In genomic region chr13:83731481-83732006, GRCm38 (mm10) we compare ENCODE assay signal across 8 mouse cellular contexts.
DNase-seq lines count a peak whose midpoint lies in the region; ATAC-seq and TF ChIP-seq lines count a peak whose summit lies in the region.

No protein-coding gene starts in this region.

- H3K4me3 ChIP-seq in embryonic facial prominence, embryonic 10.5 days: peak overlapping the region; percentile 72
- peak overlapping the region; percentile 77 for H3K4me3 ChIP-seq in hindbrain, embryonic 15.5 days
- peak overlapping the region; percentile 78 for H3K4me3 ChIP-seq in midbrain, postnatal 0 days (ENCODE audit: low read depth, low read length)

- peak overlapping the region; percentile 99 for H3K9ac ChIP-seq in hindbrain, embryonic 15.5 days
- peak overlapping the region; percentile 100 for H3K9ac ChIP-seq in midbrain, postnatal 0 days (replicated peaks; ENCODE audit: low read length, poor library complexity, severe bottlenecking)

- peak overlapping the region; percentile 78 for H3K4me2 ChIP-seq in hindbrain, embryonic 15.5 days
- H3K4me2 ChIP-seq in midbrain, postnatal 0 days (ENCODE audit: low read depth, low read length, poor library complexity, severe bottlenecking): peak overlapping the region; percentile 79

- peak; percentile 39 for DNase-seq in kidney, postnatal 10 days
- no peak for DNase-seq in kidney, adult 8-10 months
- DNase-seq in embryonic facial prominence, embryonic 10.5 days (ENCODE audit: low spot score): no peak
- peak; percentile 81 for DNase-seq in midbrain, postnatal 0 days (ENCODE audit: low spot score)
- DNase-seq in adrenal gland, adult (ENCODE audit: inconsistent age in 2 of 2, low spot score in 1 of 2): no peak
- DNase-seq in right cerebral cortex, postnatal 25 days: no peak
- no peak for DNase-seq in embryo, embryonic 9.5 days (ENCODE audit: extremely low spot score)

- peak overlapping the region; percentile 94 for H3K27ac ChIP-seq in embryonic facial prominence, embryonic 10.5 days (replicated peaks)
- peak overlapping the region; percentile 100 for H3K27ac ChIP-seq in hindbrain, embryonic 15.5 days (replicated peaks)
- peak overlapping the region; percentile 100 for H3K27ac ChIP-seq in midbrain, postnatal 0 days (ENCODE audit: low read depth, low read length)

- H3K36me3 ChIP-seq in embryonic facial prominence, embryonic 10.5 days (replicated peaks): no peaks in the 10 kb centered on the region
- H3K36me3 ChIP-seq in hindbrain, embryonic 15.5 days: no peaks in the 10 kb centered on the region
- no peaks in the 10 kb centered on the region; the same call in 1 of the 2 replicates for H3K36me3 ChIP-seq in midbrain, postnatal 0 days (ENCODE audit: insufficient read depth, low read length)

- no peaks in the 10 kb centered on the region for H3K9me3 ChIP-seq in embryonic facial prominence, embryonic 10.5 days
- no peaks in the 10 kb centered on the region for H3K9me3 ChIP-seq in hindbrain, embryonic 15.5 days
- no peaks in the 10 kb centered on the region for H3K9me3 ChIP-seq in midbrain, postnatal 0 days (ENCODE audit: low read length)

- peaks cover 99% of the 10 kb centered on the region for H3K27me3 ChIP-seq in embryonic facial prominence, embryonic 10.5 days (replicated peaks; ENCODE audit: low read depth, poor library complexity, severe bottlenecking)
- no peaks in the 10 kb centered on the region for H3K27me3 ChIP-seq in hindbrain, embryonic 15.5 days
- H3K27me3 ChIP-seq in midbrain, postnatal 0 days (ENCODE audit: insufficient read depth, low read length): no peaks in the 10 kb centered on the region

- peak; percentile 23; the same call in 1 of the 2 replicates for TF ChIP-seq CTCF in midbrain, postnatal 0 days (IDR thresholded peaks at IDR 0.05)

- under 1% methylated on average over 10 of the region's 10 CpGs for WGBS in embryonic facial prominence, embryonic 10.5 days
- under 1% methylated on average over 9 of the region's 10 CpGs for WGBS in hindbrain, embryonic 15.5 days
- 0% methylated on average over 9 of the region's 10 CpGs for WGBS in midbrain, postnatal 0 days

- no peak for ATAC-seq in hindbrain, embryonic 15.5 days (ENCODE audit: low FRiP score, low read depth)
- ATAC-seq in midbrain, postnatal 0 days (ENCODE audit: low FRiP score): no peak; the same call in 1 of the 2 replicates

- H3K4me1 ChIP-seq in embryonic facial prominence, embryonic 10.5 days: peaks cover 22% of the 10 kb centered on the region
- no peaks in the 10 kb centered on the region for H3K4me1 ChIP-seq in hindbrain, embryonic 15.5 days (replicated peaks)
- no peaks in the 10 kb centered on the region for H3K4me1 ChIP-seq in midbrain, postnatal 0 days (ENCODE audit: insufficient read depth, low read length)

Comparison
In these comparisons a context has a peak if more than half of its experiments do, and no peak if none do; other contexts are left out.
1. DNase-seq: peak in kidney, postnatal 10 days (single experiment) and midbrain, postnatal 0 days (single experiment); none in kidney, adult 8-10 months (0 of 2), embryonic facial prominence, embryonic 10.5 days (single experiment), adrenal gland, adult (0 of 2), right cerebral cortex, postnatal 25 days (single experiment) and embryo, embryonic 9.5 days (single experiment).
2. Peak in every context shown above with its lines, with median percentiles within 50 percentile points of each other: H3K27ac ChIP-seq and H3K4me3 ChIP-seq.